Mouse (Mus musculus) B cell, adult 67 days (primary cell): ENCODE measurements around the gene Cbfb. TPM values are rescaled to one million over a fixed set of nuclear protein-coding genes. Genes with fewer than 3 reads are reported as not detected.

Experiments used
- total RNA-seq, 2 experiments: library from RNA; stranded (reverse); gene quantifications; 4 replicates each; pipeline ENCODE4 v1.2.4; 2023

The Cbfb gene
- 10 to 100 TPM; 96.5 to 98.2 TPM for total RNA-seq

GRCm38 (mm10) chr8:105170381-105171115 lies at the start of gene Cbfb:
Cbfb (plus strand) TSS chr8:105170674.

GRCm38 (mm10) chr8:105131509-105131908 lies 39.0 kb upstream of the Cbfb start, which contains the start of gene Ces4a:
Ces4a (plus strand) TSS chr8:105131800.

GRCm38 (mm10) chr8:105224413-105225271 lies 54.2 kb downstream of the Cbfb start, which contains the start of gene D230025D16Rik:
D230025D16Rik (plus strand) TSS chr8:105225145.

GRCm38 (mm10) chr8:105254966-105255350 lies 84.5 kb downstream of the Cbfb start, which contains the start of gene B3gnt9:
B3gnt9 (minus strand) TSS chr8:105255153.

GRCm38 (mm10) chr8:105264024-105264982 lies 93.8 kb downstream of the Cbfb start, which contains the start of the genes Tradd and Fbxl8:
Tradd (minus strand) TSS chr8:105264609.
Fbxl8 (plus strand) TSS chr8:105264648.

Other genes starting within 250 kb of the Cbfb start
- not detected for gene Ces2e, start 244.4 kb upstream of the Cbfb start, total RNA-seq
- not detected for gene Ces2f, start 223.3 kb upstream of the Cbfb start, total RNA-seq
- not detected for gene Ces2g, start 209.0 kb upstream of the Cbfb start, total RNA-seq
- not detected for gene Ces2h, start 169.8 kb upstream of the Cbfb start, total RNA-seq
- not detected for gene Ces3a, start 122.1 kb upstream of the Cbfb start, total RNA-seq
- not detected for gene Ces3b, start 86.9 kb upstream of the Cbfb start, total RNA-seq
- gene Ces4a, start 38.9 kb upstream of the Cbfb start, total RNA-seq, result not detected
- 10 to 100 TPM; 20.0 to 24.8 TPM for gene D230025D16Rik, start 54.5 kb downstream of the Cbfb start, total RNA-seq
- 1 to 10 TPM; 1.1 to 1.7 TPM for gene B3gnt9, start 84.5 kb downstream of the Cbfb start, total RNA-seq
- gene Tradd, start 93.9 kb downstream of the Cbfb start, total RNA-seq, result 10 to 100 TPM; 25.4 to 28.9 TPM
- 10 to 100 TPM in 1 of 2 experiments, 1 to 10 TPM in 1; 9.8 to 11.9 TPM for gene Fbxl8, start 94.0 kb downstream of the Cbfb start, total RNA-seq
- gene Hsf4, start 99.1 kb downstream of the Cbfb start, total RNA-seq, result under 1 TPM in 1 of 2 experiments, not detected in 1; 0.59 TPM
- not detected for gene Nol3, start 105.5 kb downstream of the Cbfb start, total RNA-seq
- gene 4931428F04Rik, start 119.2 kb downstream of the Cbfb start, total RNA-seq, result 1 to 10 TPM; 5.4 to 5.9 TPM
- 1 to 10 TPM; 1.3 to 2.1 TPM for gene Exoc3l, start 125.4 kb downstream of the Cbfb start, total RNA-seq
- gene E2f4, start 127.0 kb downstream of the Cbfb start, total RNA-seq, result 10 to 100 TPM; 96.4 to 98.1 TPM
- 1 to 10 TPM; 3.6 to 5.5 TPM for gene Elmo3, start 134.9 kb downstream of the Cbfb start, total RNA-seq
- 10 to 100 TPM in 1 of 2 experiments, 1 to 10 TPM in 1; 5.4 to 13.3 TPM for gene Lrrc29, start 155.6 kb downstream of the Cbfb start, total RNA-seq
- 10 to 100 TPM; 28.9 to 33.3 TPM for gene Tmem208, start 155.7 kb downstream of the Cbfb start, total RNA-seq
- 10 to 100 TPM; 39.5 to 39.7 TPM for gene Fhod1, start 177.3 kb downstream of the Cbfb start, total RNA-seq
- 1 to 10 TPM in 1 of 2 experiments, under 1 TPM in 1; 0.89 to 1.5 TPM for gene Slc9a5, start 178.2 kb downstream of the Cbfb start, total RNA-seq
- not detected for gene Plekhg4, start 202.6 kb downstream of the Cbfb start, total RNA-seq
- gene Kctd19, start 242.8 kb downstream of the Cbfb start, total RNA-seq, result not detected
- not detected for gene Lrrc36, start 242.9 kb downstream of the Cbfb start, total RNA-seq